Mouse (Mus musculus) liver, embryonic 14.5 days (tissue): ENCODE measurements around the gene Limk2. TPM values are rescaled to one million over a fixed set of nuclear protein-coding genes. Genes with fewer than 3 reads are reported as not detected.

Experiments used
- ATAC-seq: fragments of 200-750 bp; cut with Nextera tagmentation; 2 replicates; pipeline ENCODE4 v1.8.0; 2017; ENCODE audit warnings: moderate number of reproducible peaks, mild to moderate bottlenecking, moderate library complexity; ENCODE audit not compliant: insufficient read depth
- DNase-seq, 3 experiments: peaks; one replicate each; pipeline ENCODE4 v3.0.0-alpha.2; 2012 to 2013; ENCODE audit warnings: low read depth in 3 of 3, low spot score in 3 of 3
- H3K27ac ChIP-seq: fragments of 300-500 bp; sonication (generic); 2 replicates; pipeline ENCODE4 v1.5.1; 2014; ENCODE audit warnings: moderate library complexity, mild to moderate bottlenecking, control low read depth, inconsistent platforms
- H3K27me3 ChIP-seq: fragments of 300-500 bp; sonication (generic); 2 replicates; pipeline ENCODE4 v1.6.1; 2014; ENCODE audit warnings: mild to moderate bottlenecking, low read length, moderate library complexity; ENCODE audit not compliant: control insufficient read depth, insufficient read depth
- H3K36me3 ChIP-seq: fragments of 300-500 bp; sonication (generic); replicated peaks from 2 replicates; pipeline ENCODE4 v1.6.1; 2014; ENCODE audit warnings: low read depth; ENCODE audit not compliant: control insufficient read depth, insufficient read depth
- H3K4me1 ChIP-seq, 2 experiments: fragments of 200-500 bp in 1 of 2; fragments of 300-500 bp in 1 of 2; sonication (generic) in 1 of 2; replicated peaks; 2 replicates each; pipeline ENCODE4 v1.6.1; 2012 to 2014; ENCODE audit warnings: antibody characterized with exemption in 1 of 2, inconsistent platforms in 1 of 2, low read length in 1 of 2; ENCODE audit not compliant: control insufficient read depth in 2 of 2, insufficient read depth in 2 of 2
- H3K4me2 ChIP-seq: fragments of 300-500 bp; sonication (generic); 2 replicates; pipeline ENCODE4 v1.6.1; 2014; ENCODE audit warnings: low read depth, mild to moderate bottlenecking, control low read depth, moderate library complexity
- H3K4me3 ChIP-seq, 2 experiments: fragments of 200-500 bp in 1 of 2; fragments of 300-500 bp in 1 of 2; sonication (generic) in 1 of 2; 2 replicates each; pipeline ENCODE4 v1.5.1; 2012 to 2014; ENCODE audit warnings: low read depth in 2 of 2, low read length in 2 of 2, mild to moderate bottlenecking in 2 of 2, control low read depth in 1 of 2, inconsistent platforms in 1 of 2, moderate library complexity in 1 of 2; ENCODE audit not compliant: insufficient read depth in 1 of 2
- H3K9ac ChIP-seq: fragments of 300-500 bp; sonication (generic); replicated peaks from 2 replicates; pipeline ENCODE4 v1.6.1; 2014; ENCODE audit warnings: mild to moderate bottlenecking, control low read depth, moderate library complexity
- H3K9me3 ChIP-seq: fragments of 300-500 bp; sonication (generic); 2 replicates; pipeline ENCODE4 v1.6.1; 2016; ENCODE audit warnings: low read length, mixed read lengths; ENCODE audit not compliant: control insufficient read depth
- CTCF ChIP-seq: IDR thresholded peaks from 2 replicates; pipeline ENCODE4 v1.5.1; 2016; ENCODE audit warnings: antibody characterized with exemption, low read depth, control low read depth
- EP300 ChIP-seq: IDR thresholded peaks from 2 replicates; pipeline ENCODE4 v1.6.1; 2016; ENCODE audit warnings: antibody characterized with exemption, low read depth
- WGBS: fragments of 180-500 bp; shearing (Covaris S2); extraction: QIAGEN DNeasy Blood & Tissue Kit; methylation state at CpG from one replicate; pipeline ENCODE4 v1.1.7; 2014; ENCODE audit not compliant: insufficient replicate concordance; 5-methylcytosine and 5-hydroxymethylcytosine counted together
- polyA plus RNA-seq, 2 experiments: library from polyadenylated mRNA; depleted of rRNA in 1 of 2; stranded (reverse) in 1 of 2; unstranded in 1 of 2; fragments of >200 nt; fragmentation: Nextera tagmentation in 1 of 2; extraction: Ambion mirVana in 1 of 2; gene quantifications; 2 replicates each; pipeline versions ENCODE4 v1.2.1 to v1.2.3; 2012 to 2014

Limk2 gene
- polyA plus RNA-seq, 2 experiments = 7.0 to 7.1 TPM

GRCm38 (mm10) chr11:3311586-3312347 is 97.2 kb downstream of the Limk2 start:
- no peak overlapping the region for H3K9ac ChIP-seq
- peaks cover 28% of the 10 kb centered on the region for H3K36me3 ChIP-seq
- no peak overlapping the region for H3K4me2 ChIP-seq
- WGBS = 51% methylated on average over 9 of the region's 10 CpGs
- peaks cover 4 to 24% of the 10 kb centered on the region in 2 experiments; a peak in 2 of 4 replicates for H3K4me1 ChIP-seq
- TF ChIP-seq EP300 (no peak), CTCF (no peak)
- H3K27me3 ChIP-seq = no peaks in the 10 kb centered on the region
- no peaks in the 10 kb centered on the region for H3K9me3 ChIP-seq
- DNase-seq = no peak
- no peak for ATAC-seq
- H3K27ac ChIP-seq = no peak overlapping the region
- no peak overlapping the region for H3K4me3 ChIP-seq

DNA sequence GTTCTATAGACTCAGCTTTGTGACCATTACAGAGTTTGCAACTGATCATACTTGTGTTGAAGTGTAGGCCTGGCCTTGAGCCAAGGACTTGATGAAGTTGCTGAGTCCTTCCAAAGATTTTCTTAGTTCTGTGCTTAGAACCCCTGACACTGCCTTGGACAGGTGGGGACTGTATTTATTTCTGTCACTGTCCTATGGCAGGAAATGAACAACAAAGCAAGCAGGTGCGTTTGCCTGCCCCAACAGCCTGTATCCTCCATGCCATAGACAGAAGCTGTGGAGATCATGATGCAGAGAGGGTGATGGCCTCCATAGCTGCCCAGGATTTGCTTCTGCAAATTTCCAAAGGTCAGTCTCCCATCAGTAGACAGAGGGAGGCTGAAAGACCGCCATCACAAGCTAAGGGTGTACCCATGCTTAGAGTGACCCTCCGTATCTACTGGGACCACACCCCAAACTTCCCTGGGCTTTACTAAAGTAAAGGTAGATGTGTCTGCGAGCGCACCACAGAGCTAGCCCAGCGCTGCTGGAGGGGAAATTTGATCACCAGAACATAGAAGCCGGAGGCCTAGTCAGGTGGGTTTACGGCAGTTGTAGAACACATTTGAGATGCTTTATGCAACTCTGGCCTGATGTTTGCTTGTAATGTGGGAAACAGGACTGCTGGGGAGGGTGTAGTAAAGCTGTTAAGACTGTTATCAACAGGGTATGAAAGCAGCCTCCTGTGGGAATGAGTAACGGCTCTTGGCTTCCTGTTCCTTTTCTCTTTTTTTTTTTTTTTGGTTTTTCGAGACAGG is 98.0 kb downstream of the Limk2 start:
- Histone ChIP-seq H3K9me3 (no peaks in the 10 kb centered on the region), H3K4me1 (peaks cover 4 to 24% of the 10 kb centered on the region in 2 experiments; a peak in 2 of 4 replicates), H3K9ac (no peak overlapping the region), H3K27ac (no peak overlapping the region), H3K4me2 (no peak overlapping the region), H3K4me3 (no peak overlapping the region), H3K27me3 (no peaks in the 10 kb centered on the region), H3K36me3 (peaks cover 30% of the 10 kb centered on the region)
- TF ChIP-seq CTCF (no peak), EP300 (no peak)
- WGBS = 34% methylated on average over 10 of the region's 10 CpGs
- ATAC-seq (peak; percentile 27; the same call in 1 of the 2 replicates), DNase-seq (no peak)

- no peaks in the 10 kb centered on the region for H3K27me3 ChIP-seq
- DNase-seq (no peak), ATAC-seq (no peak)
- H3K9me3 ChIP-seq = no peaks in the 10 kb centered on the region
- WGBS = 58% methylated on average over 4 of the region's 4 CpGs
- H3K27ac ChIP-seq = no peak overlapping the region
- no peak for TF ChIP-seq CTCF
- no peak for TF ChIP-seq EP300
- peaks cover 36% of the 10 kb centered on the region for H3K36me3 ChIP-seq
- no peak overlapping the region for H3K4me3 ChIP-seq
- no peak overlapping the region for H3K9ac ChIP-seq
- H3K4me2 ChIP-seq = no peak overlapping the region
- H3K4me1 ChIP-seq = peaks cover 4 to 24% of the 10 kb centered on the region in 2 experiments; a peak in 2 of 4 replicates
These were observed 99.1 kb downstream of the Limk2 start for GRCm38 (mm10) chr11:3309884-3310283.

GRCm38 (mm10) chr11:3307875-3308274 is 101.1 kb downstream of the Limk2 start:
- WGBS = 61% methylated on average over 3 of the region's 3 CpGs
- Histone ChIP-seq H3K4me2 (no peak overlapping the region), H3K9ac (no peak overlapping the region), H3K36me3 (peaks cover 47% of the 10 kb centered on the region), H3K4me3 (no peak overlapping the region), H3K27ac (no peak overlapping the region), H3K9me3 (no peaks in the 10 kb centered on the region), H3K27me3 (no peaks in the 10 kb centered on the region), H3K4me1 (peaks cover 4 to 14% of the 10 kb centered on the region in 2 experiments; a peak in 2 of 4 replicates)
- no peak for TF ChIP-seq CTCF
- TF ChIP-seq EP300 = no peak
- DNase-seq (no peak), ATAC-seq (no peak)

DNA sequence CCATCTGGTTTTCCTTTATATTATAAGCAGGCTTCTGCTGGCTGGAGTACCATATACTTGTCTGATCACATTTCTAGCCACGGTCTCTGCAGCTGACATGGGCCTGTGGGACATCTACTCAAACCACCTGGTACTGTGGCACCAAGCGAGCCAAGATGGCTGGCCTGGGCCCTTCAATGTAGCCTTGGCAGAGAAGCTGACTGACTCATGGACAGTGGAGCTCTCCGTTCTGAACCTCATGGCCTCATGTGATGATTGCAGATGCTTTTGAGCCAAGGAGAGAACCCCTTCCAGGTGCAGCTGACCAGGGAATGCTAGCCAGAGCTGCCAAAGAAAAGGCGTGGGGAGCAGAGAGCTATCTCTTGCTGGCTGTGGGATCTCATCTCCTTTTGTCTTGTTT is 103.2 kb downstream of the Limk2 start:
- H3K4me1 ChIP-seq = peaks cover 0 to 4% of the 10 kb centered on the region in 2 experiments; a peak in 2 of 4 replicates
- peaks cover 56% of the 10 kb centered on the region for H3K36me3 ChIP-seq
- DNase-seq = no peak
- no peak overlapping the region for H3K27ac ChIP-seq
- H3K4me3 ChIP-seq = no peak overlapping the region
- no peak overlapping the region for H3K9ac ChIP-seq
- H3K9me3 ChIP-seq = no peaks in the 10 kb centered on the region
- TF ChIP-seq CTCF (no peak), EP300 (no peak)
- no peaks in the 10 kb centered on the region for H3K27me3 ChIP-seq
- no peak for ATAC-seq
- WGBS = 74% methylated on average over 4 of the region's 4 CpGs
- no peak overlapping the region for H3K4me2 ChIP-seq
